Mouse (Mus musculus) ES-E14 (cell line): ENCODE measurements around the gene Ckm.

Experiments
- HCFC1 ChIP-seq: IDR thresholded peaks from 2 replicates; pipeline ENCODE4 v1.6.1; 2012; ENCODE audit warnings: low read length, inconsistent platforms, borderline replicate concordance; ENCODE audit not compliant: insufficient read depth
- MAFK ChIP-seq: IDR thresholded peaks from 2 replicates; pipeline ENCODE4 v1.6.1; 2014; ENCODE audit warnings: mild to moderate bottlenecking, low read depth, low read length, inconsistent platforms; ENCODE audit not compliant: insufficient read depth

DNA sequence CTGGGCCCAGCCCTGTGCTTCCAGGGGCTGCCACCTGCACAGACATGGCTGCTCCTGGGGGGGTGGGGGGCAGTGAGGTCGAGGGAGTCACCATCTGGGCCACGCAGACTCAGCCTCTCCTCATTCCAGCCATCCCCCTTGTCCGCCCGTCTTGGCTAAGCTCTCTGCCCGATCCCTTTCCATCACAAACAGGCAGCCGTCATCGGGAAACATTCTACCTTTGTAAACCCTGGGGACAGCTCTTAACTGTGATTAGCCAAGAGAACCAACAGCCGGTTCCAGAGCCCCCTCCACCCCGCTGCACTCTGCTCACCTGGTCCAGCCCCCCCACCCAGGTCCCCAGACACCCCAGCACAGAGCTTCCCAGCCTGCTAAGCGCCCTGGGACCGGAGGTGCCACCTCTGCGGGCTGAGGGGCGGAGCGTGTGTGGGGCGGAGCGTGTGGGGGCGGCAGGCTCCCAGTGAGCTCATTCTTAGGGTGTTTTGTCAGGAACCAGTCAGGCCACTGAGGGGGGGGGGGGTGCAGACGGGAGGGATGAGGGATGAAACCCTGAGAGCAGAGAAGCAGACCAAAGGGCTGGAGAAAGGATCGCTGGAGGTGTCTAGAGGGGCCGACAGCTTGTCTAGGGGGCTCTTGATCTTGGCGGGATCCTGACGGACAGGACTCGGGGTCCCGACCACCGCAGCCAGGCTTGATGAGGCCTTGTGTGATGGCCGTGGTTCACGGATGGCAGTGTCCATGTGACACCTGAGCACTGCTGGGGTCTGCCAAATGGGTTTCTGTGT lies 4.9 kb upstream of the Ckm start:
- TF ChIP-seq HCFC1: no peak
- TF ChIP-seq MAFK: no peak
